ENCODE assay signal across 8 mouse cellular contexts in the genomic region with DNA sequence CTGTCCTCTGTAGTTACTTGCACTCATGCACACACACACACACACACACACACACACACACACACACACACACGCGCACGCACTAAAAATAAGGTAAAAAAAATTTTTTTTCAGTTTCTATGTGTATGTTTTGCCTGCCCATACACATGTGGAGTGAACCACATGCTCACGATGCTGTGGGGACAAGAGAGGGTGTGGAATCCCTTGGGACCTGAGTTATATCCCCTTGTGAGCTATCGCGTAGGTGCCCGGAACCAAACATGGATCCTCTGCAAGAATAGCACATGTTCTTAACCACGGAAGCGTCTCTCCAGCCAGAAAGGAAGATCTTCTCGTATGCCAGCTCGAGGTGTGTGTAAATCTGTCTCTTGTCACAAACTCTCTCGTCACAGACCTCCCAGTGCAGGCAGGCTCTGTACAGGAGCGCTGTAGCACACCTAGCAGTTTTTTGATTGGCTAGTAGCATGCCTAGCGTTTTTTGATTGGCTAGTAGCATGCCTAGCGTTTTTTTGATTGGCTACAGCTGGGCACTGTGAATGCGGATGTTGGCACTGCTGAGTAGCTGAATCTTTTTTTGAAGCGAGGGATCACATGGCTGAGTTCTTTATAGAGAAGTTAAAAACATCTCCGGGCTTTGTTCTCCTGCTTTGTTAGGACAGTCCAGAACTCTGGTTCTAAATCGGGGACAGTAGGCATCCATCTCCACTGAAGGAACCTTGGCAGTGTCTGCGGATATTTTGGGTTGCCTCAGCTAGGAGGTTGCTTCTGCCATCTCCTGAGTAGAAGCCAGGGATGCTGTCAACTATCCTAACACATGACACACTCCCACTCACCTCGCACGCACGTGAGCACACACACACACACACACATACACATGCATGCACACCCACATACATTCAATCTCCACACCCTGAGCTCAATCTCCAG. TPM values are rescaled to one million over a fixed set of nuclear protein-coding genes. Genes with fewer than 3 reads are reported as not detected.
DNase-seq lines count a peak whose midpoint lies in the region; ATAC-seq and TF ChIP-seq lines count a peak whose summit lies in the region.

No protein-coding gene starts in this region.

- peak; percentile 94 for DNase-seq in CD4-positive helper T cell, adult 2 months (ENCODE audit: low read depth, low spot score)
- DNase-seq in brain, embryonic 14.5 days (ENCODE audit: low read depth), result peak; percentile 96
- DNase-seq in fibroblast of lung, adult 2 months (ENCODE audit: low read depth), result peak; percentile 62
- peak; percentile 83 to 86 for DNase-seq in heart, postnatal 10 days
- DNase-seq in kidney, postnatal 4 days, result peak; percentile 56 to 68
- peak; percentile 65 for DNase-seq in neural tube, embryonic 10.5 days (ENCODE audit: extremely low spot score, low spot score)
- peak; percentile 67 for DNase-seq in testis, postnatal 14 days (ENCODE audit: low spot score)

- peaks cover 1% of the 10 kb centered on the region; the same call in 1 of the 2 replicates for H3K27me3 ChIP-seq in liver, embryonic 15.5 days

- no peak for TF ChIP-seq CTCF in brain, embryonic 14.5 days (IDR thresholded peaks at IDR 0.05; ENCODE audit: borderline replicate concordance, extremely low read depth, insufficient read depth, insufficient read length)

- peaks cover 5% of the 10 kb centered on the region; the same call in 1 of the 2 replicates for H3K4me1 ChIP-seq in liver, embryonic 15.5 days (replicated peaks)

- H3K9ac ChIP-seq in liver, embryonic 15.5 days, result no peak overlapping the region

- H3K4me2 ChIP-seq in liver, embryonic 15.5 days, result peak overlapping the region; percentile 53

- no peak for TF ChIP-seq POLR2A in brain, embryonic 14.5 days (IDR thresholded peaks at IDR 0.05; ENCODE audit: borderline replicate concordance, extremely low read depth, insufficient read depth, insufficient read length, poor library complexity, severe bottlenecking)

- intact Hi-C loops in heart, postnatal 10 days (cut with DNase I), result no loop called here

- no peak overlapping the region for H3K27ac ChIP-seq in liver, embryonic 15.5 days (replicated peaks)

- peak; percentile 46; the same call in 1 of the 2 replicates for ATAC-seq in liver, embryonic 15.5 days (ENCODE audit: insufficient read depth)

- H3K9me3 ChIP-seq in liver, embryonic 15.5 days (replicated peaks), result no peaks in the 10 kb centered on the region

- WGBS in liver, embryonic 15.5 days (ENCODE audit: insufficient replicate concordance), result 38% methylated on average over 23 of the region's 23 CpGs

- no peak overlapping the region for H3K4me3 ChIP-seq in liver, embryonic 15.5 days (replicated peaks)

- H3K36me3 ChIP-seq in liver, embryonic 15.5 days (replicated peaks), result no peaks in the 10 kb centered on the region

RNA-seq across cellular contexts. Expression of gene Pkdcc, which starts 52.4 kb away (rescaled TPM):
- polyA plus RNA-seq in brain, embryonic 14.5 days (2012; rRNA removed), result 53.3 and 82.8 TPM in 2 replicates
- total RNA-seq in heart, postnatal 10 days (2021), result 10 to 100 TPM; 46.5 to 50.4 TPM
- polyA plus RNA-seq in liver, embryonic 15.5 days (2015; fragmentation: Nextera tagmentation; extraction: Ambion mirVana), result 2.8 and 4.1 TPM in 2 replicates

Comparison
In these comparisons a context has a peak if more than half of its experiments do, and no peak if none do; other contexts are left out.
1. RNA of gene Pkdcc, which starts 52.4 kb away (polyA plus RNA-seq): 53.3 to 82.8 TPM in brain, embryonic 14.5 days; 2.8 to 4.1 TPM in liver, embryonic 15.5 days; every median in the first group is over 10 times any median in the second.
2. Peak in every context shown above with its lines, with median percentiles within 50 percentile points of each other: DNase-seq.